Mouse (Mus musculus) lung, adult 2 months (tissue): ENCODE results near the gene Glt28d2.

Experiments
- CTCF ChIP-seq: fragments of 200-500 bp; IDR thresholded peaks from 2 replicates; pipeline ENCODE4 v1.5.1; 2011; ENCODE audit warnings: mild to moderate bottlenecking, low read length, control low read depth; ENCODE audit not compliant: insufficient read depth
- POLR2A ChIP-seq: fragments of 200-500 bp; IDR thresholded peaks from 2 replicates; pipeline ENCODE4 v1.6.1; 2011; ENCODE audit warnings: low read depth, mild to moderate bottlenecking, control low read depth, low read length, borderline replicate concordance; ENCODE audit errors: extremely low read depth

GRCm38 (mm10) chr3:85858140-85859135 is 28.9 kb downstream of the Glt28d2 start:
- TF ChIP-seq CTCF, result no peak
- TF ChIP-seq POLR2A, result no peak
